Mouse (Mus musculus) gonadal fat pad, adult 2 months (tissue): ENCODE data around the gene Olfr836. TPM values are rescaled to one million over a fixed set of nuclear protein-coding genes. Genes with fewer than 3 reads are reported as not detected.
"Not testable (repeated sequence)": the region's sequence is repeated elsewhere in the genome, so short reads cannot be mapped to it uniquely, and the experiment has no call there.

ENCODE experiments used
- DNase-seq: peaks from one replicate; pipeline ENCODE4 v3.0.0-alpha.2; 2012; ENCODE audit warnings: low read depth
- polyA plus RNA-seq: library from polyadenylated mRNA; depleted of rRNA; stranded (reverse); fragments of >200 nt; gene quantifications from 2 replicates; pipeline ENCODE4 v1.2.3, GENCODE M21; 2012; rRNA removed

The Olfr836 gene
- polyA plus RNA-seq: not detected in 2 replicates

DNA sequence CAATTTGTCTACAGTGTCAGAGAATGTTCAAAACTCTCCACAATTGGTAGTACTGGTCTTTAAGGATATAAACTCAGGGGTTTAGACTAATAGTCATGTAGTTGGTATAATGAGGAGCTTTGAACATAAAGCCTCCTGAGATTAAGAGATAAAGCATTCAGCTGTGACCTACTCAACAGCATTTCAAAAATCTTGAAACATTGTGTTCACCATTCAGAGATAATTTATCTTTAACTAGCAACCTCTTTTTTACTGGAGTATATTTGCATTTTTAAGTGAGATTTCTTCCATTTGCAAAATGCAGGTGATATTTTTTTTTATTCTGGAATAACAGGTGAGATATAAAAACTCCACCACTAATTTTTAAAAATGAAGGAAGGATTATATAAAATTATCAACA lies at the start of gene Olfr836:
Gene Olfr836 (plus strand): TSS at position 301 of the 400 bp plus-strand sequence.
- no peak for DNase-seq

GRCm38 (mm10) chr9:19084986-19085385 lies 35.2 kb upstream of the Olfr836 start:
- no peak for DNase-seq

DNA sequence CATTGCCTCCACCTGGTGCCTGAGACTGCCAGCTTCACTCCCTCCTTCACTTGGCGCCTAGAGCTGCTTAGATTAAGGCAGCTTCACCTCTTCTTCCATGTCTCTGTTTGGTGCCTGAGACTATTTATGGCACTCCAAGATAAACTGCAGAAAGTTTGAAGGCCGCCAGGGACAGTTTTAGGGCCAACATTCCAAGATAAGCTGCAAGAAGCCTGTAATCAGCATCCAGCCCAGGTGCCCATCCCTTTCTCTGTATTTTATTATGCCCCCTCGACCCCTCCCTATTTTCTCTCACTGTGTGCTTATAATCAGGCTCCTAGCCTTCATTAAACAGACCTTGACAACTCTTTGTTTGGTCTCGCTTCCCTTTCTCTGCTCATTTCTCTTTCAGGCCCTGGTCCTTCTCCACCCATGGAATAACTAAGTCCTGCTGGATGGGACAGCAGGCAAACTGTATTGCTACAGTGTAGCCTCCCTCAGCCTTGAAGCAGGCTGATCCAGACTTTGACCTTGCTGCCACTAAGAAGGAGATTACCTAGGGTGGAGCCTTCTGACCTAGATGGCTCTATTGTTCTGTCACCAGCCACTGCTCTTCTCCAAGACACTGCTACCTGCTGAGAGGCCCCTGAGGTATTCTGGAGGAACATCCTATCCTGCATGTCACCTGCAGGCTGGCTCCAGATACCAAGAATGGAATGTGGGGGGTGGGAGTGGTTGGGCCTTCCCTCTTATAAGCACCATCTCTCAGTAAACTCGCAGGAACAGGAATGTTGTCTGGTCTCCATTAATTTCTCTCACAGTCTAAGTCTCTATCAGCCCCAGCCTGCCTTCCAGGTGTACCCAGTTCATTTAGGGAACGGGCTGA lies 27.1 kb upstream of the Olfr836 start:
- not testable (repeated sequence) for DNase-seq

- DNase-seq: no peak
Measured at GRCm38 (mm10) chr9:19097286-19097685, 22.9 kb upstream of the Olfr836 start.

- DNase-seq: no peak
Measured at GRCm38 (mm10) chr9:19136017-19136416, 15.8 kb downstream of the Olfr836 start, which contains the start of gene Olfr837. Olfr837 (plus strand) TSS chr9:19136317.

Other genes starting within 250 kb of the Olfr836 start
- not detected in 2 replicates for gene Olfr830, start 245.7 kb upstream of the Olfr836 start, polyA plus RNA-seq
- gene Olfr832, start 183.3 kb upstream of the Olfr836 start, polyA plus RNA-seq: not detected in 2 replicates
- not detected in 2 replicates for gene Olfr834, start 132.4 kb upstream of the Olfr836 start, polyA plus RNA-seq
- gene Olfr835, start 87.6 kb upstream of the Olfr836 start, polyA plus RNA-seq: not detected in 2 replicates
- gene Olfr837, start 15.9 kb downstream of the Olfr836 start, polyA plus RNA-seq: not detected in 2 replicates
- not detected in 2 replicates for gene Olfr839-ps1, start 56.9 kb downstream of the Olfr836 start, polyA plus RNA-seq
- gene Olfr843, start 131.6 kb downstream of the Olfr836 start, polyA plus RNA-seq: not detected in 2 replicates
- gene Olfr844, start 196.0 kb downstream of the Olfr836 start, polyA plus RNA-seq: not detected in 2 replicates
- not detected in 2 replicates for gene Olfr845, start 216.1 kb downstream of the Olfr836 start, polyA plus RNA-seq
- not detected in 2 replicates for gene Olfr846, start 243.6 kb downstream of the Olfr836 start, polyA plus RNA-seq